Mouse (Mus musculus) cerebellum, adult 2 months (tissue): Measurements from ENCODE around the gene Zfp827.

Experiments
- CTCF ChIP-seq: fragments of 200-500 bp; IDR thresholded peaks from 2 replicates; pipeline ENCODE4 v1.5.1; 2011; ENCODE audit warnings: low read depth, mild to moderate bottlenecking, control low read depth, low read length, moderate library complexity, borderline replicate concordance; ENCODE audit not compliant: insufficient read depth
- POLR2A ChIP-seq: fragments of 200-500 bp; IDR thresholded peaks from 2 replicates; pipeline ENCODE4 v1.6.1; 2011; ENCODE audit warnings: low read length, control low read depth, borderline replicate concordance; ENCODE audit not compliant: insufficient read depth

DNA sequence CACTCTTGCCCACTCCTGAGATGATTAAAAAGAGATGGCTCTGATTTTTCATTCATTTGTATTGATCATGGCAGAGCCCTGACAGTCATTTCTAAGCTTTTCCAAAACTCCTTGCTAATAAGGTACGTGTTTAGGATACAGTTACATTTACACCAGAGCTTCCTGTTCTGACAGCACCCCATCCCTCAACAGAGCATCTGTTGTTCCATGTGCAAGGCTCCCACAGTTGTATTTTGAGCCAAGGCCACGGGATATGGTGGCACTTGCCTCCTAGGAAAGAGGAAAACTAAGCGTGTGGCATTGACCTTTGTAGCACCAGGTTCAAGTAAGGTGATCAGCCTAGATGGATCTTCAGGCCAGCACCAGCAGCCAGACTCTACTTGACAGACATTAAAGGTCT is 137.0 kb downstream of the Zfp827 start:
- no peak for TF ChIP-seq CTCF
- no peak for TF ChIP-seq POLR2A
